Mouse (Mus musculus): ENCODE data around the gene Sept9. TPM values are rescaled to one million over a fixed set of nuclear protein-coding genes. Genes with fewer than 3 reads are reported as not detected.

Gene Sept9
- polyA plus RNA-seq, 1 experiment: not detected

- peaks cover 40% of the 10 kb centered on the region for H3K4me1 ChIP-seq (ENCODE audit: control insufficient read depth, insufficient read depth, low read length)
- 100% methylated on average over 1 of the region's 1 CpGs for WGBS
- TF ChIP-seq CTCF (IDR thresholded peaks at IDR 0.05; ENCODE audit: insufficient read depth, low read depth, low read length): no peak
- no peak for TF ChIP-seq POLR2A (IDR thresholded peaks at IDR 0.05; ENCODE audit: insufficient read depth, low read depth, low read length)
- H3K4me3 ChIP-seq (ENCODE audit: insufficient read depth, low read depth, low read length): no peak overlapping the region
- no peak overlapping the region for H3K27ac ChIP-seq (ENCODE audit: insufficient read depth, low read depth, low read length)
Measured at GRCm38 (mm10) chr11:117257266-117257665, 57.8 kb downstream of the Sept9 start.

- Histone ChIP-seq H3K27ac (ENCODE audit: insufficient read depth, low read depth, low read length) (no peak overlapping the region), H3K4me3 (ENCODE audit: insufficient read depth, low read depth, low read length) (no peak overlapping the region), H3K4me1 (ENCODE audit: control insufficient read depth, insufficient read depth, low read length) (peaks cover 40% of the 10 kb centered on the region)
- TF ChIP-seq CTCF (IDR thresholded peaks at IDR 0.05; ENCODE audit: insufficient read depth, low read depth, low read length): no peak
- no peak for TF ChIP-seq POLR2A (IDR thresholded peaks at IDR 0.05; ENCODE audit: insufficient read depth, low read depth, low read length)
Measured at GRCm38 (mm10) chr11:117257842-117258241, 58.4 kb downstream of the Sept9 start.

GRCm38 (mm10) chr11:117259178-117259960 lies 59.9 kb downstream of the Sept9 start:
- Histone ChIP-seq H3K27ac (ENCODE audit: insufficient read depth, low read depth, low read length) (peak overlapping the region; percentile 16), H3K4me1 (ENCODE audit: control insufficient read depth, insufficient read depth, low read length) (peaks cover 42% of the 10 kb centered on the region), H3K4me3 (ENCODE audit: insufficient read depth, low read depth, low read length) (no peak overlapping the region)
- WGBS: 48% methylated on average over 9 of the region's 9 CpGs
- TF ChIP-seq CTCF (IDR thresholded peaks at IDR 0.05; ENCODE audit: insufficient read depth, low read depth, low read length): no peak
- no peak for TF ChIP-seq POLR2A (IDR thresholded peaks at IDR 0.05; ENCODE audit: insufficient read depth, low read depth, low read length)

GRCm38 (mm10) chr11:117260631-117261030 lies 61.2 kb downstream of the Sept9 start:
- no peak overlapping the region for H3K4me3 ChIP-seq (ENCODE audit: insufficient read depth, low read depth, low read length)
- 62% methylated on average over 9 of the region's 9 CpGs for WGBS
- TF ChIP-seq POLR2A (IDR thresholded peaks at IDR 0.05; ENCODE audit: insufficient read depth, low read depth, low read length) (no peak), CTCF (IDR thresholded peaks at IDR 0.05; ENCODE audit: insufficient read depth, low read depth, low read length) (no peak)

GRCm38 (mm10) chr11:117263096-117263808 lies 63.8 kb downstream of the Sept9 start:
- TF ChIP-seq CTCF (IDR thresholded peaks at IDR 0.05; ENCODE audit: insufficient read depth, low read depth, low read length): no peak
- no peak for TF ChIP-seq POLR2A (IDR thresholded peaks at IDR 0.05; ENCODE audit: insufficient read depth, low read depth, low read length)
- Histone ChIP-seq H3K27ac (ENCODE audit: insufficient read depth, low read depth, low read length) (no peak overlapping the region), H3K4me3 (ENCODE audit: insufficient read depth, low read depth, low read length) (no peak overlapping the region), H3K4me1 (ENCODE audit: control insufficient read depth, insufficient read depth, low read length) (peaks cover 59% of the 10 kb centered on the region)
- WGBS: 69% methylated on average over 9 of the region's 9 CpGs

More at GRCm38 (mm10) chr11:117260631-117261030, 61.2 kb downstream of the Sept9 start:
- Histone ChIP-seq H3K4me1 (ENCODE audit: control insufficient read depth, insufficient read depth, low read length) (peaks cover 53% of the 10 kb centered on the region), H3K27ac (ENCODE audit: insufficient read depth, low read depth, low read length) (peak overlapping the region; percentile 16; the same call in 1 of the 2 replicates)

- 71% methylated on average over 13 of the region's 13 CpGs for WGBS
- Histone ChIP-seq H3K27ac (ENCODE audit: insufficient read depth, low read depth, low read length) (no peak overlapping the region), H3K4me1 (ENCODE audit: control insufficient read depth, insufficient read depth, low read length) (peaks cover 59% of the 10 kb centered on the region), H3K4me3 (ENCODE audit: insufficient read depth, low read depth, low read length) (no peak overlapping the region)
- TF ChIP-seq POLR2A (IDR thresholded peaks at IDR 0.05; ENCODE audit: insufficient read depth, low read depth, low read length): no peak
- no peak for TF ChIP-seq CTCF (IDR thresholded peaks at IDR 0.05; ENCODE audit: insufficient read depth, low read depth, low read length)
Measured at GRCm38 (mm10) chr11:117264162-117265021, 64.9 kb downstream of the Sept9 start.

GRCm38 (mm10) chr11:117265270-117265980 lies 66.0 kb downstream of the Sept9 start:
- no peak for TF ChIP-seq POLR2A (IDR thresholded peaks at IDR 0.05; ENCODE audit: insufficient read depth, low read depth, low read length)
- peak; percentile 13; the same call in 1 of the 2 replicates for TF ChIP-seq CTCF (IDR thresholded peaks at IDR 0.05; ENCODE audit: insufficient read depth, low read depth, low read length)
- Histone ChIP-seq H3K27ac (ENCODE audit: insufficient read depth, low read depth, low read length) (no peak overlapping the region; the same call in 1 of the 2 replicates), H3K4me1 (ENCODE audit: control insufficient read depth, insufficient read depth, low read length) (peaks cover 57% of the 10 kb centered on the region)

More at GRCm38 (mm10) chr11:117265270-117265980, 66.0 kb downstream of the Sept9 start:
- WGBS: 17% methylated on average over 18 of the region's 18 CpGs
- peak overlapping the region; percentile 60 for H3K4me3 ChIP-seq (ENCODE audit: insufficient read depth, low read depth, low read length)
